Mouse (Mus musculus): ENCODE measurements at regions not wholly inside any gene's neighbourhood (a gene's known extent, or its start where the extent isn't known, plus 50 kb on each side); places are given as distances from the start of the nearest gene placed in this dataset.

DNA sequence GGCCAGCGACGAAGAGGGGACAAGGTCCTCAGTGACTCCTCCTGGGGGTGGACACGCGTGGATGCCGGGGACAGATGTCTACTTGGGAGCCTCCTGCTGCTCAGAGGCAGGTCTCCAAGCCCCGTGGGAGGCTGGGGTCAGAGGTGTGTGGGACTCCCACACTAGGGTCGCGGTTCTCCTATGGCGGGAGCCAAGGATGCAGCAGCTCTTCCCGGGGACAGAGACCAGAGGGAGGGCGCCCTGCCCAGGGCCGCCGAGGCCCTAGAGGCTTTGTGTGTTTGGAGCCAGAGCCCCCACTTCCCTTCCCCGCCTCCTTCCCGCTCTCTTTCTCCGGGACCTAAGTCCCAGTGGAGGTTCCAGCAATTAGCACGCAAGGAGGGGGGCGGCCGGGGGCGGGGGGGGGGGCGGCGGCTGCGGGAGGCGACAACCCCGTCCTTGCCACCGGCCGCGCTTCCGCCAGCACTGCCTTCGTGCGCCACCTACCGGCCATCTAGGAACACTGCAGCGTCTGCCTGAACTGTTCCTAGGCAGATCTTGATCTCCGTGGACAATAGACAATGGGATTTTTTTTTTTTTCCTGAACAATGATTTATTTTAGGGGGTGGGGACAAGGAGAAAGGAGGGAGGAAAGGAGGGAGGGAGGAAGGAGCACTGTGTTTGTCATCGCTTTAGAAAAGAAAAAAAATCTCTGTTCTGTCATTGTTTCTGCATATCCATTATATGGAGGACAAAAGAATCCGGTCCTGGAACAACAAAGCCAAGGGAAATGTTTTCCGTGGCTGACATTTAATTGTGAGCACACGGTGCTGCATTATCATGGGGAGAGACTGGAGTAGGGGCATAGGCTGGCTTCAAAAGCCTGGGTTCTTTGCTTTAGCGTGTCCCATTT, 71.8 kb upstream of the Foxo1 start:
- DNase-seq (ENCODE audit: low read depth in 1 of 2, low spot score in 2 of 2), result peak in 1 of 2 experiments; percentile 48

DNA sequence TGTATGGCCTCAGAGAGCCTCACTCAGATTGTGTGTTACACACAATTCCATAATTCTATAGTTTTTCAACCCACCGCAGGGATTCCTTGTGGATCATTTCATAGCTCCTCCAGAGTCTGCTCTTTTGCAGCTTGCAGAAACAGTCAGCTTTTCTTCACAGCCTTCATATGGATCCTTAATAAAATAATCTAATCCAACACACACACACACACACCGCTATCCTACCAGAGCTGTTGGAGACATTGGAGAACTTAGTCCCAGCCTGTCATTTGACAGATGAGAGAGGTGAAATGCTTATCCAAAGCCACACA, 71.2 kb upstream of the Foxo1 start:
- no peak for DNase-seq (ENCODE audit: low read depth in 1 of 2, low spot score in 2 of 2)

DNA sequence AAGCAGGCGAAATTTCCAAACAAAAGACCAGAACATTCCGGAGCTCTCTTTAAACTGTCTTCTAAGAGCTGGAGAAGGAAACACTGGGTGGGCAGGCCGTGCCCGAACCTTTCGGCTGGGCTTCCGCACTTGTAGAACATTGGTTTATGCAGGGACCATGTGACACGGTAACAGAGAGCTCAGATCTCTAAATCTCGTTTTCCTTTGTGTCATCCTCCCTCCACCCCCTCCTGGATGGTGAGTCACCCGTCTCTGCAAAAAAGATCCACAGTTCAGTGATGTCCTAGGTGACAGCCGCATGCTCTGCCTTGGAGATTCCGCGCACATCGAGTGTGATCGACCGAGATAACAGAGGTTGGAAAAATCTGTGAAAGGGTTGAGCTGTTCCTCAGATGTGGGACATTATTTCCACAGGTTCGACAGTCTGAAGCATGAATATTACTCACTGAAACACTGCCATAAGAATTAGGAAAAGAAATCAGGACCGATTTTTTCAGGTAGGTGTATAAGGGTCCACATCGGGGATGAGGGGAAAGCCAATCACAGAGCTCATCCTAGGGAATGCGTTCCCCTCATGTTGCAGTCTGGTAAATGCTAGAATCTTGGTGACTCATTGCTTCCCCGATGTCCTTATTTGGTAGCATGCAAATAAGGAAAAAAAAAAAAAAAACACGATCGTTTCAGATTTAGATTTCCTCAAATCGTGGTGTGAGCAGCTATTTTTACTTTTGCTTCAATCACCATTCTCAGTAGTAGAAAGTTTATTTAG, 70.0 kb upstream of the Foxo1 start:
- DNase-seq (ENCODE audit: low read depth in 1 of 2, low spot score in 2 of 2), result peak in 1 of 2 experiments; percentile 54

DNA sequence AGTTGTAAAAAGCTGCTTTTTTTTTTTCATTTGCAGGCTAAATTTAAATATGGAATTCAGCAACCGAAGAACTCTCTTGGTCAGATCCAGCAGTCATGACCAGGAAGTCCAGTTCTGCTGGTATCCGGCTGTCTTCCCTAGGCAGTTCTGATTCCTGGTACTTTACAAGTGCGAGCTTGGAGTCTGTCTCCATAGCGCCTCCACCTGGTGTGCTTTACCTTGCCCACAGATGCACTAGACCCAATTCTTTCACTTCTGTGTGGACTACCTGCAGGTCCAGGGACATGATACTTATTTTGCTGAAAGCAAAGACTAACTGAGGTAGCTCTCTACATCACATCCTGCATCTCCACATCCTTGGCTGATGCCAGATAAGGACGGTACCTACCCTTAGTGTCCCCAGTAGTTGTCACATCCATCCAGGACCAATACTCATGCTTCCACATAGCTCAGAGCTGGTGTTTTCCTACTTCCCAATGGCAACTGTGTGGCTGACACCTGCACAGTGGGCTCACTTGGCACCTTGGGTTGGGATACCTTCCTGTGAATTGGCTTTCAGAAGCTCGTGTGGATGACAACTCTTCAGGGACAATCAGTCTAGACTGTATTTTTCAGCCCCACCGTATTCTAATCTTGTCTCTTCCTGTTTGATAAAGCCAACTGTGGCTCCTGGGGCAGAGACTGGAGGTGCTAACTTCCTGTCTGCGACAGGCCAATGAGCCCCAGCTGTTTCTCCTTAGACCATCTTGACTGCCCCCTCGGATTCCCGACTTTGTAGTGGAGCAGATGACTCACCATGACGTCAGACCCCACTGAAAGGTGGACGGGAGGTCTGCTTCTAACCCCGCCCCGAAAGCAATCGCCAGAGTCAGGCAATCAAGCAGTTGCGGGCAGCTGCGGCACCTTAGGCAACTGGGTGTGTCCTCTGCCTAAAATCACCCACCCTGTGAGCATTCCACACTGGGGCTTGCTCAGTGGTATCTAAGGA, 69.1 kb upstream of the Foxo1 start:
- DNase-seq (ENCODE audit: low read depth in 1 of 2, low spot score in 2 of 2), result no peak

DNA sequence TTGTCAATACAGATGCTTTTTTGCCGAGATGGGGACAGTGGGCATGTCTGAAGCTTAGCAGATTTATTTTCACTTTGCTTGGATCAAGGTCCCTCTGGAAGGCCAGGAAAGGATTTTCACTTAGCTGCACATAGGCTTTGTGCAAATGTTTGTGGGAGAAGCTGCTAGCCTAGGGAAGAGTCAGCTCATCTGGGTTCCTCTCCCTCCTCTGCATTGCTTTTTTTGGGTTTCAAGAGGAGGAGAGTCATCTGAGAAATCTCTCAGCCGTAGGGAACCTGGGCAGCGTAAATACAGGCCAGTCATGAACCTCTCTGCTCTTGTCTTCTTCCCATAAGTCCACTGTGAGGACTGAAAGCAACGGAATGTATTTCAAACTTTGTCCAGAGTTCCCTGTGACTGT, 68.0 kb upstream of the Foxo1 start:
- no peak for DNase-seq (ENCODE audit: low read depth in 1 of 2, low spot score in 2 of 2)

DNA sequence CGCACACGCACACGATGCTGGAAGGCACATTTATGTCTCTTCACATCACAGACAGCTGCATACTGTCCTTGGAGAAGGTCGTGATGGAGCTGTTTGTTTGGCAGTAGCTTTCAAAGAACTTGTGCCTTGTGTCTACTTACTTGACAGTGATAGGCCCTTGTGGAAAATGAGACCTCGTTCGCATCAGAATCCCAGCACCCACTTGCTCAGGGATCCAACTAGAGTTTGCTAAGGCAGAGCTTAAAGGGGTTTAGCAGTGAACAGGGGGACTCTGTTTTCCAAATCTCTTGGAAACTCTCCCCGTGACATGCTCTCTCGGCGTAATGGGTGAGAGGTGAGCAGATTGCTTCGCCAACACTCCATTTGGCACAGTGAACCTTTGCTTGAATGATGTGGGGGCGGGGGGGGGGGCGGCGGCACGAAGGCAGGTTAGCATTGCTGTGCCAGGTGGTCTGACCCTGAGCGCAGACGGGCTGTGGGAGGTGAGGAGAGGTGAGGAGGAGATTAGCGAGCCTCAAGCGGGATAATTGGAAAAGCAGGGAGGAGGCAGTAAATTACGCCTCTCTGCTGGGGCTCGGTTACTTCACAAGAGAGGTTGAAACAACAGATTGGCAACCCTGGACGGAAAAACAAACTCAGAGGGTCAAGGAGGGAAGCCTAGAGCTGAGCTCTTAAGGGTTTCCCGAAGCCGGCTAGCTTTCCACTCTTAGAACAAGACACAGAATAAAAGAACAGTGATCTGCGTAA, 57.4 kb upstream of the Foxo1 start:
- DNase-seq (ENCODE audit: low read depth in 1 of 2, low spot score in 2 of 2), result no peak

DNA sequence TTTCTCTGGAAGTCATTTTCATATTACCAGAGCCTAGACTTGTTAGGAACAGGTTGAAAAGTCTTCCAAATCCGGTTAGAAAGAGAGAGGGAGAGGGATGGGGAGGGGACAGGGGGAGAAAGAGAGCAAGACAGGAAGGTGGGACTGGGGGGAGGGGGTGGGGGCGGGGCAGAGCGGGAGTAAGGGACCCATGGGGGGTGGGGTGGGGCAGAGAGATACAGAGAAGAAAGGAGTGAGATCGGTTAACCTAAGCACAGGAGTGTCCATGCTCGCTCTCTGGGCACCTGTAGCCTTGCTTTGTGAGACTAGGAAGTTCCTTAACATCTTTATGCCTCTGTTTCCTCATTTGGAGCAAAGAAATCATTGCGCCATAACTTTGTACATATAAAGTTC, 56.8 kb upstream of the Foxo1 start:
- DNase-seq (ENCODE audit: low read depth in 1 of 2, low spot score in 2 of 2), result no peak

DNA sequence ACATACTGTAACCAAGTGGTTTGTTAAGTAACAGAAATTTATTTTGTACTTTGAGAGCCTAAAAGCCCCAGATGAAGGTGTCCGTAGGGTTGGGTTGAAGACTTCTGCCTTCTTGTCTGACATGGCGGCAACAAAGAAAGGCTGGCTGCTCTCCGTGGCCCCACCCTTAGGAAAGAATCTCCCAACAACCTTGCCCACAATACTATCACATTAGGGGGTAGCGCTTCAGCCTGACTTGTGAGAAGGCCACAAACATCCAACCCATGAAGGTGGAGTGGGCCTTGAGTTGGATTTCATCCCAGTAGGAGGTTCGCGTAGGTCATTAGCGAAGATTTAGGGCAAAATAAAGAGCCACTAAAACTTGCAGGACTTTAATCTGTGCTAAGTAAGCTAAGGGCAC, 54.0 kb upstream of the Foxo1 start:
- DNase-seq (ENCODE audit: low read depth in 1 of 2, low spot score in 2 of 2), result no peak

DNA sequence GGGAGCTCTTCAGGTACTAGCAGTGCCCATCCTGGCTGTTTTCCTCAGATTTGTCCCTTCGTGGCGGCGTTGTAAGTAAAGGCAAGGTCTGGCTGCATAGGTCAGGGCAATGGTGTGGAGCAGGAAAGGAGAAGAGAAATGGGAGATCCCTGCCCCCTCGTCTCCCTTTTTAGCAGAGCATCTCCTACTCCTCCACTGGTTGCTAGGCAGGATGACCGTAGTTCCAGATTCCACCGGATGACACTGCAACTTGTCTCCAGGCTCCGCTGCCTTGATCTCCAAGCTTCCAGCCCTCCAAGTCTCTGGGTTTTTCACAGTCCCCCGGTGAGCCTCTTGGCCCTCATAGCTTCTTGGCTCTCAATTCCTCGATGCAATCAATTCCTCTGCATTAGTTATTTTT, 53.1 kb upstream of the Foxo1 start:
- no peak for DNase-seq (ENCODE audit: low read depth in 1 of 2, low spot score in 2 of 2)
